Mouse (Mus musculus) T-helper 2 cell (primary cell): ENCODE measurements at regions not wholly inside any gene's neighbourhood (a gene's known extent, or its start where the extent isn't known, plus 50 kb on each side); places are given as distances from the start of the nearest gene placed in this dataset.

ENCODE experiments used
- in situ Hi-C: fragments of 300-600 bp; cut with MboI, MseI; formaldehyde crosslinking; loops from one replicate; pipeline ENCODE4 v1.15.1; 2025; ENCODE audit warnings: high pct_unique_total_duplicates

DNA sequence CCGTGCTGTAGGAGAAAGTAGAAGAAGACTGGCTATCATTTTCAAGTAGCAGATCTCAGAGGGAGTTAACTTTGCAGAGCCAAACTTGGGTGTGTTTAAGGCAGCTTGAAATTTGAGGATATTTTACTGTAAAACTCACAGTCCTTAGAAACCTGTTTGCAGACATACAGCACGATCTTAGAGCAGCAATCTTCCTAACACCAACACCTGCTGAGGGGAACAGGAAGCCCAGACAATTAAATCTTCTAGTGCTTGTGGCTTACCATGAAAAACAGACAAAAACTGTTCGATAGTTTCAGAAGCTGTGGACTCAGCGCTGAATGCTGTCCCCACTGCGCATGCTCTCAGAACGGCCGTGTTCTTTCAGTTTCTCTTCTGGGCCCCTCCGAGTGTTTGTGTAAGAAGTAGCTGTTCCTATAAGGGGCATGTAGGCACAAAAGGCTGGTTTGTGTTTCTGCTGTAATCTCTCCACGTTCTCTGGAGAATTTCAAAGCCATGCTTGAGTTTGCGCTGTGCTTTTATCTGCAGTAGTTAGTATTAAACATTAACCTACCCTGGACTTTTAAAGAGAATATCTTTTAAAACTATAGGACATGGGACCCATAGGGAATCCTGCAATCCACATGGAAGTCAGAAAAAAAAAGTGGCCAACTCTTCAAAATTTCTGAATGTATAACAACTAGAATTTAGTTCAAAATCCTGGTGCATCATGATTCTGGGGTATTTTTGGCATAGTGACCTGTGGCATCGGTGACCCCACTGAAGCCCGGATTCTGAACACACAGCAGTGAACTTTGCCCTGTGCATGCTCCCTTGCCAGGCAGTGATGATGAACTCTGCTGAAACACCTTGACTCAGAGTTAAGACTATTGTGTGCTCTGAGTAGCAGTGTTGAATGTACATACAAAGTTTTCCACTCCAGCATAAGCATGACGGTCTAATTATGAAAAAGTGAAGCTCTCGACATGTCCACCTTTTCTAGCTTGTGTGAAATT is 584.4 kb downstream of the Etnk1 start:
- in situ Hi-C loops = no loop called here

GRCm38 (mm10) chr6:143757462-143757861 is 590.4 kb downstream of the Etnk1 start:
- in situ Hi-C loops = no loop called here

- in situ Hi-C loops = no loop called here
Observed at GRCm38 (mm10) chr6:143768115-143768514, 601.1 kb downstream of the Etnk1 start.
